Mouse (Mus musculus) cortical plate, adult 2 months (tissue): ENCODE data around the gene Ints14. TPM values are rescaled to one million over a fixed set of nuclear protein-coding genes. Genes with fewer than 3 reads are reported as not detected.
A peak's percentile ranks its signal among the peaks of the same experiment; 100 is the strongest.

Experiments used
- H3K27ac ChIP-seq: fragments of 200-500 bp; 2 replicates; pipeline ENCODE4 v1.5.1; 2012; ENCODE audit warnings: low read length, control low read depth, inconsistent platforms; ENCODE audit not compliant: insufficient read depth
- H3K4me1 ChIP-seq: fragments of 200-500 bp; 2 replicates; pipeline ENCODE4 v1.6.1; 2011; ENCODE audit warnings: low read length; ENCODE audit not compliant: control insufficient read depth, insufficient read depth
- H3K4me3 ChIP-seq: fragments of 200-500 bp; 2 replicates; pipeline ENCODE4 v1.5.1; 2011; ENCODE audit warnings: mild to moderate bottlenecking, low read length, control low read depth; ENCODE audit not compliant: insufficient read depth
- CTCF ChIP-seq: fragments of 200-500 bp; IDR thresholded peaks from 2 replicates; pipeline ENCODE4 v1.5.1; 2011; ENCODE audit warnings: mild to moderate bottlenecking, control low read depth, low read length; ENCODE audit not compliant: insufficient read depth; ENCODE audit errors: extremely low read depth
- POLR2A ChIP-seq: fragments of 200-500 bp; IDR thresholded peaks from 2 replicates; pipeline ENCODE4 v1.6.1; 2011; ENCODE audit warnings: mild to moderate bottlenecking, low read length, control low read depth; ENCODE audit not compliant: insufficient read depth; ENCODE audit errors: extremely low read depth
- polyA plus RNA-seq: library from polyadenylated mRNA; depleted of rRNA; stranded (reverse); fragments of >200 nt; gene quantifications from 2 replicates; pipeline ENCODE4 v1.2.3, GENCODE M21; 2012; rRNA removed

Gene Ints14
- polyA plus RNA-seq: 18.6 and 19.1 TPM in 2 replicates

DNA sequence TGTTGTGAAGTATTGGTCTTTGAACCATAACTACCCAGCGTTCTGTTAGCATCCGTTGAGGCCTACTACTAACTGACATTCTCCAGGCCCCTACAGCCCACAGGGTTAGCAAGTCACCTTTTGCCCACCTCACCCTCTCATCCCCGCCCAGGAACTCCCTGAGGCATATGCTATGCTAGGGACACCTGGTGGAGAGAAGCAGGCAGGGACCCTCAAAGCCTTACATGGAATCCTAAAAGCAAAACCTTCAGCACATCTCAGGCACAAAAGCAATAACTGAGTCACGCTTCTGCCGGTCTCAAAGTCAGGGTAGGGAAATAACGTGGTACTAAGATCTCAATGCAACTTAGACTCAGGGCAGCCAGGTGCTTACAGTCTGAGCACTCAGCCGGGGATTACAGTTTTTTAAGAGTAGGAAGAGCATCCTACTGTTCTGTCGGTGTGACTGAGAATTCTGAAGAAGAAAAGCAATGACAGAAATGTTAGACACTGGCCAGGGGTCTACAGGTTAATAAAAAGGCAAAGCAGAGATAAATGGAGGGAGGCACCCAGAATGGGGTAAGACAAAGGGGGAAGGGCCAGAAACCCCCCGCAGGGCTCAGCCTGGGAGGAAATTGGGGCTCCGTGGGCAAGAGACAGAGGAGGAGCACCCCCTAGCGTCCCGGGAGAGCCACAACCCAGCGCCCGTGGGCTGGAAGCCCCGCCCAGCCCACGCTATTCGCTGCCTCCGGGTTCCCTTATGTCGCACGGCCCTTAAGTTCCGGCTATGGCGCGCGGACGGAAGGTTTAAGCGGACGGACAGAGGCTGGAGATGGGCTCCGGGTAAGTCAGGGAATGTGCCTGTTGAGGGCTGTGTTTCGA is at the start of gene Ints14:
Gene Ints14 (plus strand): TSS at position 789 of the 861 bp plus-strand sequence.
- Histone ChIP-seq H3K27ac (peak within 1 kb of the TSS; percentile 77; the same call in 1 of the 2 replicates), H3K4me3 (peak within 1 kb of the TSS; percentile 55), H3K4me1 (no peaks in the 10 kb centered on the region; the same call in none of the 2 replicates)
- TF ChIP-seq POLR2A (peak; percentile 90), CTCF (peak; percentile 59)

DNA sequence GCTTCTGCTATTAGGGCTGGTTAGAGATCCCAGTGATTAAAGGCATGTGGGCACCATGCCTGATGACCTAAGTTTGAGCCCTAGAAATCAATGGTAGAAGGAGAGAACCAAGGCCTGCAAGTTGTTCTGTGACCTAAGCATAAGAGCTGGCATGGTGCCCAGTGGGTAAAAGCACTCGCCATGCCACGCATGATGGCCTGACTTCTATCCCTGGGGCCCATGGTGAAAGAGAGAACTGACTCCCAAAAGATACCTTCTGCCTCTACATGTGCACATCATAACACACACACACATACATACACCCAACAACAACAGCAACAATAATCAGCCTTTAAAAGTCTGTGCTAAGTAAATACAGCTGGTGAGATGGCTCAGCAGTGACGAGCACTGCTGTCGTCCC is 47.3 kb upstream of the Ints14 start:
- Histone ChIP-seq H3K4me3 (no peak overlapping the region), H3K27ac (no peak overlapping the region), H3K4me1 (0 out of 2 replicates have a peak, but pooled peaks cover 2% of the 10 kb centered on the region)
- TF ChIP-seq CTCF: no peak

DNA sequence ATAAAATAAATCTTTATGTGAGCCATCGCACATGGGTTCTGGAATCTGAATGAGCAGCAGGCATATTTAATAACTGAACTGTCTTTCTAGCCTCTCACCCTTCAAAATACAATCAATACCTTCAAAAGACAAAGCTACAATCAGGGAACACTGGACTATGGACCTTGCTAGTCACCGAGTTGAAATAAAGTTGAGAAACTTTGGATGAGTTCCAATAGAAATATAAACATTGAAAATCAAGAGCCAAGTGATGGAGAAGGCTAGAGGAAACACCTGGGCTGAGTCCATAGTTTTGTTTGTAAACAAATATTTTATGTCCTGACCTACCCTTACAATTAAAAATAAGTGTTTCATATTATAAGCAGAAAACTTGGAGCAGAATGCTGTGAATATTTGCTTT is 46.7 kb upstream of the Ints14 start:
- TF ChIP-seq POLR2A (no peak), CTCF (no peak)
- H3K27ac ChIP-seq: no peak overlapping the region
- 0 out of 2 replicates have a peak, but pooled peaks cover 2% of the 10 kb centered on the region for H3K4me1 ChIP-seq
- H3K4me3 ChIP-seq: no peak overlapping the region

DNA sequence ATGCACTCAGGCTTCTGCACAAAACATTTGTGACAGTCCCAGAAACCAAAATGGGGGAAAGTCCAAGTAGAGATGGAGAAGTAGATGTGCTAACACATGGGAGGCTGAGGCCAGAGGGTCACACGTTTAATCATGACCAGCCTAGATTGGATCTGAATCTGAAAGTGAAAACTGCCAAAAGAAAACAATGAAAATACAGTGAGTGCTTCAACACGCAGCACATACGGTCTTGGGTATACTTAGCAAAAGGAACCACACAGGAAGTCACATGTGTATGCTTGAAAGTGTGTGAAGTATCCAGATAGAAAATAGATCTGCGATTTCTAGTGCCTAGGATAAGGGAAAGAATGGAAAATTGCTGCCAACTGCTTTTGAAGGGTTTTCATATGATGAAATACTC is 46.1 kb upstream of the Ints14 start:
- Histone ChIP-seq H3K4me3 (no peak overlapping the region), H3K4me1 (0 out of 2 replicates have a peak, but pooled peaks cover 2% of the 10 kb centered on the region), H3K27ac (no peak overlapping the region)
- TF ChIP-seq POLR2A (no peak), CTCF (no peak)

DNA sequence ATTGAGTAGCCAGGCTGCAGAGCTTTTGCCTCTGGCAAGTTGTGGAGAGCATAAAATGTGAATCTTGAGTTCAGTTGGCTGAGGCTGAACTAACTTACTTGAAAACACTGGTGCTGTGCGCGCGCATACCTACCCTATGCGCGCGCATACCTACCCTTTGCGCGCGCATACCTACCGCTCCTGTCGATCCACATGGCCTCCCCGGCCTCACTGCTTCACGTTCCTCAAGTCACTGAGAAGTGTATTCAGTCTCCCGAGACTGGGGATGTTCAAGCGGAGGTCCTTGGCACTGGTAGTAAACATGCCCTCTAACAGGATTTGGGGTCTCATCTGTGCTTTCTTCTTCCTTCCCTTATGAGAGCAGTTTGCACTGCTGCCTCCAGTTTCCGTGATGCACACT is 42.1 kb upstream of the Ints14 start:
- H3K4me1 ChIP-seq: 0 out of 2 replicates have a peak, but pooled peaks cover 2% of the 10 kb centered on the region
- H3K4me3 ChIP-seq: no peak overlapping the region
- no peak for TF ChIP-seq POLR2A
- TF ChIP-seq CTCF: no peak
- H3K27ac ChIP-seq: no peak overlapping the region

DNA sequence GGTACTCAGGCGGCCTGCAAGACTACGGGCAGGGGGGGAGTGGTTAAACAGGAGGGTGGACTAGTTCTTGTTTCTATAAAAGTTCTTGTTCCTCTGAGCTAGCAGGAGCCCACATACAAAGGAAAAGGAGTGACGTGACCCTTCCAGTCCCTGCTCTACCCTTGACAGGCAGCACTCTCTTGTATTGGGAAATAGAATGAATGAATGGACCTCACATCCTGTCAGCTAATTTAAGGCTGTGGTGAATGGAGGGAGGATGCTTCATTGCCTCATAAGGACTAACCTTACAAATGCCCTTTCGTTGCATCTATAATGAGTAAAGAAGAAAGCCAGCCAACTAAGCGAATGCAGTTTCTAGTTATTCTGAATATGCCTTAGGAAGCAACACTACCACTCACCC is 34.9 kb upstream of the Ints14 start:
- TF ChIP-seq CTCF (no peak), POLR2A (no peak)
- H3K27ac ChIP-seq: no peak overlapping the region
- peaks cover 5% of the 10 kb centered on the region for H3K4me1 ChIP-seq
- H3K4me3 ChIP-seq: no peak overlapping the region

DNA sequence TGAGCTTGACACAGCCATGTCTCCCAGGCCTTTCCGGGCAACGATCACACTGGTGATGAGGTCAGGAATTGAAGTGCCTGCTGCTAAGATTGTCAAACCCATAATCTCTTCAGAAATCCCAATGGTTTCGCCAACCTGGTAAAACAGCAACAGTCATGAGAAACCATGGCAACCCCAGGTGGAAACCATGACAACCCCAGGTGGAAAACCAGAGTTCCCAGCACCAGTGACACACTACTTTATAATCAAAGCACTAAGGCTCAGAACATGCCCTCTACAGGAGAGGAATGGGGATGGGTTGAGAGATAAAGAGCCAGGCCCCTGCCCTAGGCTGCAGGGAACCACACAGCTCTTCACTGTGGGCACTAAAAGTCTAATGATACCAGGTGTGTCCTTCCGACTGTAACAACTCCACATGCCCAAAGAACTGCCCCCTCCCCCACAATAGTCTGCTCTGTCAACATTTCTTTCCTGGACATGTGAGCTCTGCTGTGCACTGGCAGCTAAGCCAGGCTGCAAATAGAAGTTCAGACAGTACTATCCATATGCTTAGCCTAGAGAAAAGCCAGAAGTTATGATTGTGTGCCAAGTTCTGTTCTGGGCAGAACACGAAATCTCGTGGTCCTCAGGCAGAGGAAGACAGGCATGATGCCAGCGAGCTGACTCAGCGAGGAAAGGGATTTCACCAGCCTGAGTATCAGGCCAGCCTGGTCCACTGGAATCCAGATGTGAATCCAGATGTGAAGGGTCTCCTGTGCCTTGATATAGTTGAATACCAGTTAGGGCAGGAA is 34.3 kb upstream of the Ints14 start:
- Histone ChIP-seq H3K27ac (peak overlapping the region; percentile 24; the same call in 1 of the 2 replicates), H3K4me1 (peaks cover 5% of the 10 kb centered on the region)
- 0 out of 2 replicates have a peak, but pooled peaks have one; percentile 5 for TF ChIP-seq CTCF
- no peak for TF ChIP-seq POLR2A

DNA sequence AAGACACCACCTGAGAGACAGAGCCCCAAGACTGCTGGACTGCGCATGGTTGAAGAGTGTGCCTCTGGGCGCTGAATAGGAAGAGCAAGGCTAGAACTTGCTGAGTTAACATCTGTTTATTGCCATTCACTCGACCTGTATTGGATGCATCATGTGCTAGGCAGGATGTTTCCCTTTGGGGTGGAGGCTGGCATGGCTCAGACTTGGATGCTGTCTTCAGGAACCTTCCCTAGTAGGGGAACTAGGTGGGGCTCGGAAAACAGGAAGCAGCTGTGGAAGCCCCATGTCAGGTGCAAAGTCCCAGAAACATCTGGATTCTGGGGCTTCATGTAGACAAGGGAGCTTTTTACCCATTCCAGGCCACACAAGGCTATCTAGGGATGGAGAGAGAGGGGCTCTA is 30.4 kb upstream of the Ints14 start:
- Histone ChIP-seq H3K4me3 (no peak overlapping the region), H3K27ac (no peak overlapping the region), H3K4me1 (peaks cover 5% of the 10 kb centered on the region)
- TF ChIP-seq CTCF: no peak
- no peak for TF ChIP-seq POLR2A

More for the DNA sequence above, 34.3 kb upstream of the Ints14 start:
- no peak overlapping the region for H3K4me3 ChIP-seq

DNA sequence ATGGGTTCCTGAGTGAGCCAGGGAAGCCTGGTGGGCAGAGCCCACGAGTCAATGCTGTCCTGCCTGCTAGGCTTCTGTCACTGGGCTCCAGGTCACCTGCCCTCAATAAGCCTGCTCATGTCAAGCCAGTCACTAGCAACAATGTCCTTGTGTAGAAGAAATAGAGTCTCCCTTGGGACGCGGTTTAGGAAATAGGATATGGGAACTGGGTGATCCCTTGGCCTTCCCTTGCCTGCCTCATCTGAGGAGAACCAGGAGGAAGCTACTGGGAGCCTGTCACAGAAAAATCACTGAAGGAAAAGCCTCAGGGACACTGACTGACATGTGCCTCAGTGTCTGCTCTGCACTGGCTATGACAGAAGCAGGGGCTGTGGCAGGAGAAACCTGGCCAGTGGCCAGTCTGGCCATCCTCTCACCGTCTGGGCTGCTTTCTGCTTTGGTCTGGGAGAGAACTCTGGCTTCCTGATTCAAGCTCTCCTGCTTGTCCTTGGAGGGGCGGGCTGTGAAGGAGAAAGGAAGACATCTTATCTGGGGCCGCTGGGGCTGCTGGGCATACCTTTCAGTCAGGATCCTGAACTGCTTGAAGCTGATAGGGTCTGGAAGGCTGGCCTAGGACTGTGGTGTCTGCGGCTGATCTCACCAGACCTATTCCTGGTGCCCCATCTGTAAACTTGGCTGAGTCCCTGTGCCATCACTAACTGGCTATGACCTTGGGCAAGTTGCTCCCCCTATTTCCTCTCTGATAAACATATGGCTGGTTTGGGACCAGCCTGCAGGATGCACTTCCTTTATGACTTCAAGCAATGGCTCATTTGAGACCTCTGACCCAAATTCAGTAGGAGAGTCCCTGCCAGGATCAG is 28.7 kb upstream of the Ints14 start:
- Histone ChIP-seq H3K4me3 (no peak overlapping the region), H3K4me1 (peaks cover under 1% of the 10 kb centered on the region), H3K27ac (no peak overlapping the region)
- TF ChIP-seq CTCF (no peak), POLR2A (no peak)
